Mouse (Mus musculus) heart, embryonic 15.5 days (tissue): ENCODE measurements at regions not wholly inside any gene's neighbourhood (a gene's known extent, or its start where the extent isn't known, plus 50 kb on each side); places are given as distances from the start of the nearest gene placed in this dataset.
A peak's percentile ranks its signal among the peaks of the same experiment; 100 is the strongest.

Experiments used
- ATAC-seq: fragments of 200-750 bp; cut with Nextera tagmentation; replicated peaks from 2 replicates; pipeline ENCODE4 v1.8.0; 2017; ENCODE audit warnings: low read depth, moderate TSS enrichment; ENCODE audit not compliant: insufficient number of reproducible peaks, insufficient read depth, low FRiP score
- H3K27ac ChIP-seq: fragments of 300-500 bp; sonication (generic); 2 replicates; pipeline ENCODE4 v1.5.1; 2015; ENCODE audit warnings: mild to moderate bottlenecking, inconsistent platforms
- H3K27me3 ChIP-seq: fragments of 300-500 bp; sonication (generic); 2 replicates; pipeline ENCODE4 v1.6.1; 2015; ENCODE audit warnings: inconsistent platforms
- H3K36me3 ChIP-seq: fragments of 300-500 bp; sonication (generic); 2 replicates; pipeline ENCODE4 v1.6.1; 2015; ENCODE audit warnings: mild to moderate bottlenecking, inconsistent platforms
- H3K4me1 ChIP-seq: fragments of 300-500 bp; sonication (generic); replicated peaks from 2 replicates; pipeline ENCODE4 v1.6.1; 2015; ENCODE audit warnings: inconsistent platforms
- H3K4me2 ChIP-seq: fragments of 300-500 bp; sonication (generic); 2 replicates; pipeline ENCODE4 v1.6.1; 2015; ENCODE audit warnings: inconsistent platforms, mild to moderate bottlenecking, moderate library complexity
- H3K4me3 ChIP-seq: fragments of 300-500 bp; sonication (generic); 2 replicates; pipeline ENCODE4 v1.5.1; 2015; ENCODE audit warnings: mild to moderate bottlenecking, inconsistent platforms
- H3K9ac ChIP-seq: fragments of 300-500 bp; sonication (generic); 2 replicates; pipeline ENCODE4 v1.6.1; 2015; ENCODE audit warnings: mild to moderate bottlenecking, inconsistent platforms
- H3K9me3 ChIP-seq: fragments of 300-500 bp; sonication (generic); replicated peaks from 2 replicates; pipeline ENCODE4 v1.6.1; 2016; ENCODE audit warnings: inconsistent platforms
- WGBS: fragments of 180-500 bp; shearing (Covaris S2); methylation state at CpG from one replicate; pipeline ENCODE4 v1.1.7; 2015; ENCODE audit warnings: mixed read lengths; 5-methylcytosine and 5-hydroxymethylcytosine counted together

DNA sequence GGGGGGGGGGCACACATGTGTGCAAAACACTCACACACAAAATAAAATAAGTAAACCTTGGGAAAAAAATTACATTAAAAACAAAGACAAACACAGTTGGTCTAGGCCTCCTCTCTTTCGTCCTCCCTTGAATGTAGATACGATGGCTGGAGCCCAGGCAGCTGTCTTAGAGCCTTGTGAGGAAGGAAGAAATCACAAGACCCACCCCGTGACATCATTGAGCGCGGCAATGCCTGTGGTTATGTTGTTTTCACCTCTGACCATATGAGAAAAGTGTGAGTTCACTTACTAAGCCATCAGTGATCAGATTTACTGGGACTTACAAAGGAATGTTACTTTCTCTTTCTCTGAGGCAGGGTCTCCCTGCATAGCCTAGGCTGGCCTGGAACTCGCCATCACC, 64.8 kb upstream of the Slc6a6 start:
- H3K9ac ChIP-seq, result no peak overlapping the region
- peaks cover 29% of the 10 kb centered on the region for H3K4me1 ChIP-seq
- no peak overlapping the region for H3K27ac ChIP-seq
- H3K36me3 ChIP-seq, result no peaks in the 10 kb centered on the region
- 90% methylated on average over 6 of the region's 6 CpGs for WGBS
- H3K9me3 ChIP-seq, result no peaks in the 10 kb centered on the region
- H3K4me3 ChIP-seq, result no peak overlapping the region
- H3K27me3 ChIP-seq, result no peaks in the 10 kb centered on the region
- H3K4me2 ChIP-seq, result no peak overlapping the region
- ATAC-seq, result no peak

DNA sequence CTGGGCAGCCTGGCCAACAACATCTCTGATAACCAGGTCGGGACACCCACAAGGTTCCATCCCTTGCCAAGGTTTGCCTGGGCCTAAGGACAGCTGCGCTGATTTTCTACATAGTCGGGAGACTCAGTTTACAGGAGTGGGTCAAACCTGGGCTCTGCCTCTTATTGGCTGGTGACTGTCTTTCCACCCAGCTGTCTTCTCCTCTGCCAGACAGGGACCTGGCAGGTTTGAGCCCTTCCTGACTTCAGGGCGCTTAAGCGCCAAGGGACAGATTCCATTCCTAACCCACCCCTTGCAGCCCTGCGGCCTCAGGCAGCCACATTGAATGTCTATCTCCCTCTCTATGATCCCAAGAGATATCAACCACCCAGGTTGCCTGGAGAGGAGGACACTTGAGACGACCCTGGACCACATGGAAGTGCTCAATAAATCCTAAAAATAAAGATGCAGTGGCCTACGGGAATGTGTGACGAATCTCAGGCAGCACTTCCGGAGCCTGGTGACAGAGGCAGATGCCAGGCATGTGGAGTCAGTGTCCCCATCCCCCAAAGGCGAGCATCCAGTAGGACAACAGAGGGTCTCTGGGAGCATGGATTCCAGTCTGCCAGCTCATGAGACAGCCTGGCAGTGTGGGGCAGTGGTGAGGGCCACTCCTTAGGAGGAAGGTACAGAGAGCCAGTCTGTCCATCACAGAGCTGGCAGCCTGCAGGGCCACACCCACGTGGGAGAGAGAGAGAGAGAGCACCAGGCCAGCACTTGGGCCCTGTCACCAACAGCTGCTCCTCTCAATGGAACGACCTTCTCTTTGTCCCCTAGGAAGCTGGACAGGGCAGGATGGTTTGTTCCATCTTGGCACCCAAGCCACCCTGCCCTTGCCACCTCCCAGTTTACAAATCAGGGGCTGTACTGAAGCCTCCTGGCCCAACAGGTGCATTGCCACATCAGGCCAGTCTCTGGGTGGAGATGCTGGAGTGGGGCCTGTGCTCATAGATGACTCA, 63.8 kb upstream of the Slc6a6 start:
- no peaks in the 10 kb centered on the region for H3K27me3 ChIP-seq
- no peak overlapping the region for H3K9ac ChIP-seq
- 55% methylated on average over 13 of the region's 13 CpGs for WGBS
- H3K4me1 ChIP-seq, result peaks cover 29% of the 10 kb centered on the region
- no peaks in the 10 kb centered on the region for H3K9me3 ChIP-seq
- H3K4me2 ChIP-seq, result no peak overlapping the region
- H3K27ac ChIP-seq, result peak overlapping the region; percentile 22; the same call in 1 of the 2 replicates
- no peaks in the 10 kb centered on the region for H3K36me3 ChIP-seq
- no peak overlapping the region for H3K4me3 ChIP-seq
- ATAC-seq, result no peak

DNA sequence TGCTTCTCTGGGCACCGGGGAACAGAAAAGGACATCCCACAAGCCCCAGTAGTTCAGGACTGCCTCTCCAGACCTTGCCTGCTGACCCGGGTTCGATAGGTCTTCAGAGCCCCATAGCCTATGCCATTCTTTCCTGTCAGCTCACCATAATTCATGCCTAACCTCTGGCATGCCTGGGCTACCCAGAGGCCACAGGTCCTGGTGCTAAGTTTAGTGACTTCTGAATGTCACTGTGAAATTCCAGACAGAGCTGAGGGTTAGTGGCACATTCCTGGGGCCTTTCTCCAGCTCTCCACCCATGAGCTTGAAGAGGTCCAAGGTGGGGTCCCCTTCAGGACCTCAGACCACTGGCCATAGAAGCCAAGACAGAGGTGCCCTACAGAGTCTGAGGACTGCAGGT, 62.4 kb upstream of the Slc6a6 start:
- no peak overlapping the region for H3K27ac ChIP-seq
- H3K4me2 ChIP-seq, result no peak overlapping the region
- no peaks in the 10 kb centered on the region for H3K27me3 ChIP-seq
- no peak overlapping the region for H3K9ac ChIP-seq
- peaks cover 29% of the 10 kb centered on the region for H3K4me1 ChIP-seq
- no peak overlapping the region for H3K4me3 ChIP-seq
- ATAC-seq, result no peak
- no peaks in the 10 kb centered on the region for H3K36me3 ChIP-seq
- H3K9me3 ChIP-seq, result no peaks in the 10 kb centered on the region
- WGBS, result 78% methylated on average over 3 of the region's 3 CpGs

DNA sequence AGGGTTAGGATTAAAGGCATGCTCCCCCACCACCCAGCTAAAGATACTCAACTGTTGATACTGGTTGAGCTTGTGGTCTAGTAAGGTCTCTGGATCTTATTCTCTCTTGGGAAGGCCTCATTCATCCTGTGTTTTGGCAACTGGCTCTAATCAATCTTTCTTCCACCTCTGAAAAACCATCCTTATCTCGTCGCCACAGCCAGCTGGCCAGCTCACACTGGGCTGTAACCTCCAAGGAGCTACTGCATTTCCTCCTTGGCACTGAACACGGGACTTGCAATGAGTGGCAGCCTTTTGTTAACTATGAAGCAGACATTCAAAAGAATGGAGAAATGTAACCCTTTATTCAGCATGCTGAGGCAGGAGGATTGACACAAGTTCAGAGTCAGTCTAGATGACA, 61.4 kb upstream of the Slc6a6 start:
- 34% methylated on average over 3 of the region's 3 CpGs for WGBS
- no peak overlapping the region for H3K4me2 ChIP-seq
- H3K36me3 ChIP-seq, result no peaks in the 10 kb centered on the region
- H3K4me3 ChIP-seq, result no peak overlapping the region
- no peaks in the 10 kb centered on the region for H3K27me3 ChIP-seq
- H3K4me1 ChIP-seq, result peaks cover 22% of the 10 kb centered on the region
- H3K9ac ChIP-seq, result no peak overlapping the region
- H3K9me3 ChIP-seq, result no peaks in the 10 kb centered on the region
- no peak for ATAC-seq
- no peak overlapping the region for H3K27ac ChIP-seq

DNA sequence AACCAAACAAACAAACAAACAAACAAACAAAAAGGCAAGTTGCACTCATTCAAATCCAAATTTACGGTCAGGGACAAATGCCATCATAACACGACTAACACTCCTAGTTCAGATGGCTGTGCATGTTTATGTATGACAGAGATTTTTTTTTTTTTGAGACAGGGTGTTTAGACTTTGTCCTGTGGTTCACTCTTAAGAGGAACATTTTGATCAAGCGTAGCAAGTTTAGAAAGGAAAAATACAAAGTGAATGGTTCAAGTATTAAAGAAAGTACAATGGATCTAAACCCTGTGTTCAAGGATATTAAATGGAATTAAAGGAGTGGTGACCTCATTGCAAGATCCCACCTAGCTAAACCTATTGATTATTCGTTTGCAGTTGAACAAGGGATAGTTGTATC, 60.2 kb upstream of the Slc6a6 start:
- Histone ChIP-seq H3K9ac (no peak overlapping the region), H3K36me3 (no peaks in the 10 kb centered on the region), H3K27me3 (no peaks in the 10 kb centered on the region), H3K9me3 (no peaks in the 10 kb centered on the region), H3K4me1 (peaks cover 14% of the 10 kb centered on the region), H3K4me3 (no peak overlapping the region), H3K4me2 (no peak overlapping the region), H3K27ac (no peak overlapping the region)
- 83% methylated on average over 4 of the region's 4 CpGs for WGBS
- no peak for ATAC-seq

DNA sequence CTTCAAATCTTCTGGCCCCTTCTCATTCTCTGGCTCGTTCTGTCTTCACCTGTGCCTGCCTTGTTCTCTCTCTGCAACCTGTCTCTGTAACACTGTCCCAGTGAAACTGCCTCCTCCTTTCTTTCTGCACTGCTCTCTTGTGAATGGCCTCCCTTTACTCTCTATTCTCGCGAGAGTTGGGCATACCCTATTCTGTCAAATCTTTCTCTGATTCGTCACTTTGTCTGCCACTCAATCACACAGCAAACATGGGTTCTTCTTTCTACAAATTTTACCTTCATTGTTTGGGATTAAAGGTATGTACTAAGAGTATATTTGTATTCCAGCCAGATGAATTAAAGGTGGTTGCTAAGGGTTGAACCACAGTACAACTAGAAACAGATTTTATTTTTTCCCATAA, 54.6 kb upstream of the Slc6a6 start:
- Histone ChIP-seq H3K9me3 (no peaks in the 10 kb centered on the region), H3K27me3 (peaks cover 2% of the 10 kb centered on the region; the same call in 1 of the 2 replicates), H3K27ac (no peak overlapping the region), H3K4me2 (no peak overlapping the region), H3K9ac (no peak overlapping the region), H3K4me3 (no peak overlapping the region), H3K4me1 (no peaks in the 10 kb centered on the region), H3K36me3 (no peaks in the 10 kb centered on the region)
- ATAC-seq, result no peak
- 83% methylated on average over 4 of the region's 4 CpGs for WGBS

DNA sequence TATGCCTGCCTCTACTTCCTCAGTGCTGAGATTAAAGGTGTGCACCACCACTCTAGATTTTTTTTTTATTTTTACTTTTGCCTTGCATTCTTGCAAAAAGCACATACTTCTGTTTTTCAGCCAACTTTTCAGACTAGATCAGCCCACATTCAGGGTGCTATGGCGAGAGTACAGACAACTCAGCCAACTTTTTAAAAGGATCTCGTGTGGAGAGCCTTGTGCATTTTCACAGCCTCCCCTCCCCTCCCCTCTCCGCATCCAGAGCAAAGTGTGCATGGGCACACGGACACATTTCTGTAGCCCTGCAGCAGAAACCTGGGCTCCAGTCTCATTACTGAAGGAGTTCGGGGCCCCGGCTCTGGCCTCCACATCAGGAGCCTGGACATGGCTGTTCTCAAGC, 52.6 kb upstream of the Slc6a6 start:
- Histone ChIP-seq H3K36me3 (no peaks in the 10 kb centered on the region), H3K9me3 (no peaks in the 10 kb centered on the region), H3K4me2 (no peak overlapping the region), H3K27ac (no peak overlapping the region), H3K9ac (no peak overlapping the region), H3K4me3 (no peak overlapping the region), H3K27me3 (peaks cover 2% of the 10 kb centered on the region; the same call in 1 of the 2 replicates), H3K4me1 (no peaks in the 10 kb centered on the region)
- no peak for ATAC-seq
- 82% methylated on average over 6 of the region's 6 CpGs for WGBS
